Mouse (Mus musculus) embryonic fibroblast, embryonic 13.5 days (primary cell): ENCODE results near the gene Atp5e.

Experiments used
- CTCF ChIP-seq: IDR thresholded peaks from 2 replicates; pipeline ENCODE4 v1.5.1; 2011; ENCODE audit warnings: mild to moderate bottlenecking, control low read depth, low read length, moderate library complexity, borderline replicate concordance; ENCODE audit not compliant: insufficient read depth
- POLR2A ChIP-seq: IDR thresholded peaks from 2 replicates; pipeline ENCODE4 v1.6.1; 2011; ENCODE audit warnings: low read depth, mild to moderate bottlenecking, control low read depth, low read length, moderate library complexity

GRCm38 (mm10) chr2:174434943-174435342 is 29.0 kb downstream of the Atp5e start:
- no peak for TF ChIP-seq CTCF
- no peak for TF ChIP-seq POLR2A
